7 mouse cellular contexts compared by ENCODE assay signal in the genomic region with DNA sequence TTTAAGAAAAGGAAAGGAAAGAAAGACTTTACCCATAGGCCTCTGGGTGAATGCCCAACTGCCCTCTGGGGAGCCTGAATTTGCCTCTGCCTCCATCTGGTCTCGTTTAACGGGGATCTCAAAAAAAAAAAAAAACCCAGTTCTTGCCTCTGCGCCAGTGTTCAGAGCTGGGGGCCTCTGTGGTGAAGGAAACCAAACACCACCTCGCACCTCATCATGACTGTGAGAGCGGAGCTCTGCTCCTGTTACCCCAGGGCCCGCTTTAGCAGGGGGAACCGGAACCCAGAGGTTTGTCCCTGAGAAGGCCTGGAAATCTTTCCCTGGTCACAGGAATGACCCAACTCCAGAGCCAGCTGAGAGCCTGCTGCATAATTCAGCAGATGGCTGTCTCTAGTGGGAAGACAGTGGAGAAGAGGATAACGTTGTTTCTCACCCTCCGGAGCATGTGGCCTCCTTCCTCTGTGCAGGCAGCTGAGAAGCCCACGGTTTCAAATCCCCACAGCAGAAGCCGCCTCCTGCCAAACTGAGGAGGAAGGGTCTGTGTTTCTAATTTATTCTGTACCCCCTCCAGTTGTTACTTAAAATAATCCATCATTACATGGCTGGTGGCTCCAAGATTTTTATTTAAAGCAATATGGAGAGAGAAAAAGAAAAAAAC. TPM values are rescaled to one million over a fixed set of nuclear protein-coding genes. Genes with fewer than 3 reads are reported as not detected.
DNase-seq lines count a peak whose midpoint lies in the region; ATAC-seq and TF ChIP-seq lines count a peak whose summit lies in the region.

No protein-coding gene starts in this region.

- intact Hi-C loops in left cerebral cortex, postnatal 14 days (cut with DNase I), result no loop called here

- H3K27ac ChIP-seq in embryonic facial prominence, embryonic 10.5 days (replicated peaks), result peak overlapping the region; percentile 66
- no peak overlapping the region for H3K27ac ChIP-seq in intestine, postnatal 0 days (ENCODE audit: low read depth, low read length)

- peaks cover 35% of the 10 kb centered on the region for H3K4me1 ChIP-seq in embryonic facial prominence, embryonic 10.5 days
- no peaks in the 10 kb centered on the region for H3K4me1 ChIP-seq in intestine, postnatal 0 days (replicated peaks; ENCODE audit: control insufficient read depth, insufficient read depth, low read length)

- TF ChIP-seq CTCF in intestine, postnatal 0 days (IDR thresholded peaks at IDR 0.05; ENCODE audit: low read depth), result no peak

- no peak overlapping the region for H3K4me2 ChIP-seq in intestine, postnatal 0 days (replicated peaks; ENCODE audit: low read depth)

- H3K36me3 ChIP-seq in embryonic facial prominence, embryonic 10.5 days (replicated peaks), result no peaks in the 10 kb centered on the region
- no peaks in the 10 kb centered on the region for H3K36me3 ChIP-seq in intestine, postnatal 0 days (ENCODE audit: control insufficient read depth, insufficient read depth)

- no peaks in the 10 kb centered on the region for H3K9me3 ChIP-seq in embryonic facial prominence, embryonic 10.5 days
- H3K9me3 ChIP-seq in intestine, postnatal 0 days (ENCODE audit: control insufficient read depth), result no peaks in the 10 kb centered on the region

- ATAC-seq in intestine, postnatal 0 days, result no peak

- no peak overlapping the region for H3K9ac ChIP-seq in intestine, postnatal 0 days (ENCODE audit: low read depth, low read length)

- peak; percentile 26 to 56 for DNase-seq in left cerebral cortex, adult 18-20 months (ENCODE audit: low spot score in 2 of 2)
- no peak for DNase-seq in left cerebral cortex, adult 11 months (ENCODE audit: low spot score)
- peak; percentile 50 for DNase-seq in embryonic facial prominence, embryonic 10.5 days (ENCODE audit: low spot score)
- DNase-seq in left cerebral cortex, postnatal 14 days (ENCODE audit: low spot score in 2 of 2), result peak; percentile 38 to 44
- DNase-seq in right cerebral cortex, postnatal 25 days, result peak; percentile 61
- no peak for DNase-seq in layer of hippocampus, postnatal 36 days

- 0 out of 2 replicates have a peak overlapping the region, but pooled peaks have one; percentile 13 for H3K4me3 ChIP-seq in embryonic facial prominence, embryonic 10.5 days
- H3K4me3 ChIP-seq in intestine, postnatal 0 days (ENCODE audit: low read depth, low read length), result no peak overlapping the region

- 49% methylated on average over 11 of the region's 11 CpGs for WGBS in embryonic facial prominence, embryonic 10.5 days
- 62% methylated on average over 11 of the region's 11 CpGs for WGBS in intestine, postnatal 0 days

- H3K27me3 ChIP-seq in embryonic facial prominence, embryonic 10.5 days (replicated peaks; ENCODE audit: low read depth, poor library complexity, severe bottlenecking), result no peaks in the 10 kb centered on the region; the same call in 1 of the 2 replicates
- H3K27me3 ChIP-seq in intestine, postnatal 0 days (replicated peaks; ENCODE audit: control insufficient read depth, insufficient read depth, low read length), result no peaks in the 10 kb centered on the region

RNA-seq across cellular contexts. Expression of a gene that starts 7.8 kb away (rescaled TPM):
- 10 to 100 TPM; 58.3 to 67.0 TPM for total RNA-seq in left cerebral cortex, adult 18-20 months (2021)
- polyA plus RNA-seq in embryonic facial prominence, embryonic 10.5 days (2016; fragmentation: Nextera tagmentation; extraction: Ambion mirVana), result 37.5 and 40.5 TPM in 2 replicates
- 10 to 100 TPM; 72.5 to 75.0 TPM for total RNA-seq in left cerebral cortex, postnatal 14 days (2021)
- 5.7 and 6.6 TPM in 2 replicates for polyA plus RNA-seq in intestine, postnatal 0 days (2015; fragmentation: Nextera tagmentation; extraction: Ambion mirVana)
- 10 to 100 TPM; 47.4 to 49.1 TPM for total RNA-seq in layer of hippocampus, postnatal 36 days (2021)

Comparison
In these comparisons a context has a peak if more than half of its experiments do, and no peak if none do; other contexts are left out.
1. DNase-seq: peak in left cerebral cortex, adult 18-20 months (2 of 2), embryonic facial prominence, embryonic 10.5 days (single experiment), left cerebral cortex, postnatal 14 days (2 of 2) and right cerebral cortex, postnatal 25 days (single experiment); none in left cerebral cortex, adult 11 months (single experiment) and layer of hippocampus, postnatal 36 days (0 of 2).